Mouse (Mus musculus): ENCODE results near the gene Hoxa9. TPM values are rescaled to one million over a fixed set of nuclear protein-coding genes. Genes with fewer than 3 reads are reported as not detected.
A peak's percentile ranks its signal among the peaks of the same experiment; 100 is the strongest.

Gene Hoxa9
- polyA plus RNA-seq, 1 experiment from 2014 or later = 0.11 TPM

DNA sequence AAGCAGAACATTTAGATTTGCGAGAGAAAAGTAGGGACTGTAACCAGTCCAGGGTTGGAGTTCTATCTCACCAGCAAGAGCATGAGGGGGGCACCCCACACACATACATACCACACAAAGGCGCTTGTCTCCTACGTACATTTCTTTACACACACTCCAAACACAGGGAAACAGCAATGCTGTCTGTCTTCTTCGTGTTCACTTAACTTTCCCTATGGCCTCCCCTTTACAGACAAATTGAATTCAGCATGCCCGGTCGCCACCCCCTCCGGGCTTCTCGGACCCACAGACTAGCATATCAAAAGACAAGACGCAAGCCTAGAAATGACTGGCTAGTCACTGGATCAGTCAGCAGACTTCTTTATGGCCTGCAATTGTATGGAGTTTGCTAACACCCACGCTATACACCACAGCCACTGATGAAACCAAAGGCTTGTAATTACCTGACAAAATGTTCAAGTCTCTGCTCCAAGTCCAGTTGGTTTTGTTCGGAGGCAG is 50.6 kb downstream of the Hoxa9 start:
- no peaks in the 10 kb centered on the region for H3K9me3 ChIP-seq (ENCODE audit: control insufficient read depth, low read length)
- no peaks in the 10 kb centered on the region; a peak in 1 of 4 replicates for H3K4me1 ChIP-seq (ENCODE audit: control insufficient read depth in 2 of 2, insufficient read depth in 2 of 2, low read length in 2 of 2)
- H3K36me3 ChIP-seq (ENCODE audit: control insufficient read depth, insufficient read depth, low read length) = no peaks in the 10 kb centered on the region
- H3K4me3 ChIP-seq (ENCODE audit: control insufficient read depth in 1 of 2, insufficient read depth in 1 of 2, low read depth in 1 of 2, low read length in 2 of 2) = no peak overlapping the region
- H3K4me2 ChIP-seq (ENCODE audit: low read length) = no peak overlapping the region
- no peak for ATAC-seq (ENCODE audit: insufficient number of reproducible peaks, insufficient read depth, low FRiP score, low read depth)
- peaks cover 99% of the 10 kb centered on the region for H3K27me3 ChIP-seq (ENCODE audit: control insufficient read depth, insufficient read depth, low read length)
- H3K9ac ChIP-seq (ENCODE audit: low read length) = no peak overlapping the region
- 8% methylated on average over 11 of the region's 11 CpGs for WGBS
- no peak overlapping the region for H3K27ac ChIP-seq (replicated peaks in 1 of 2; ENCODE audit: control insufficient read depth in 1 of 2, insufficient read depth in 1 of 2, low read depth in 2 of 2, low read length in 2 of 2)

DNA sequence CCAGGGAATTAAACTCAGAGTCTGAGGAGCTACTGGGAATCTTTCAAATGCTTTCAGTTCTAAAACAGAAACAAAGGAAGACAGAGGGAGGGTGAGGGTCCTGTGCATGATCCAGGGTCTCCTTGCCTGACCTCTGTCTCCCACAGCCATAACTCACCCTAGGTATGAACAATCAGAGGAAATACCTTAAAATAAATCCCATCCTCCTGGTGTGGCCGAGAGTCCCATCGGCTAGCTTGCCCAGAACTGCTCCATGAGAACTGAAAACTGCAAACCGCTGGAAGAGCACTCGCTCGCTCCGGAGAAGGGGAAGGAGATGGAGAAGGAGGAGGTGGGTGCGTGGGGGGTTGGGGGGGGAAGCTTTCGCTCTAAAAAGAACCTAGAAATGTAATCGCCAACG is 51.2 kb downstream of the Hoxa9 start:
- Histone ChIP-seq H3K36me3 (ENCODE audit: control insufficient read depth, insufficient read depth, low read length) (no peaks in the 10 kb centered on the region), H3K4me3 (ENCODE audit: control insufficient read depth in 1 of 2, insufficient read depth in 1 of 2, low read depth in 1 of 2, low read length in 2 of 2) (peak overlapping the region in 1 of 2 experiments; percentile 6; a peak in 1 of 4 replicates), H3K27me3 (ENCODE audit: control insufficient read depth, insufficient read depth, low read length) (peaks cover 99% of the 10 kb centered on the region), H3K4me1 (ENCODE audit: control insufficient read depth in 2 of 2, insufficient read depth in 2 of 2, low read length in 2 of 2) (no peaks in the 10 kb centered on the region; a peak in 1 of 4 replicates), H3K9ac (ENCODE audit: low read length) (no peak overlapping the region; the same call in 1 of the 2 replicates), H3K27ac (replicated peaks in 1 of 2; ENCODE audit: control insufficient read depth in 1 of 2, insufficient read depth in 1 of 2, low read depth in 2 of 2, low read length in 2 of 2) (no peak overlapping the region), H3K4me2 (ENCODE audit: low read length) (peak overlapping the region; percentile 24; the same call in 1 of the 2 replicates), H3K9me3 (ENCODE audit: control insufficient read depth, low read length) (no peaks in the 10 kb centered on the region)
- 3% methylated on average over 10 of the region's 10 CpGs for WGBS
- no peak for ATAC-seq (ENCODE audit: insufficient number of reproducible peaks, insufficient read depth, low FRiP score, low read depth)

DNA sequence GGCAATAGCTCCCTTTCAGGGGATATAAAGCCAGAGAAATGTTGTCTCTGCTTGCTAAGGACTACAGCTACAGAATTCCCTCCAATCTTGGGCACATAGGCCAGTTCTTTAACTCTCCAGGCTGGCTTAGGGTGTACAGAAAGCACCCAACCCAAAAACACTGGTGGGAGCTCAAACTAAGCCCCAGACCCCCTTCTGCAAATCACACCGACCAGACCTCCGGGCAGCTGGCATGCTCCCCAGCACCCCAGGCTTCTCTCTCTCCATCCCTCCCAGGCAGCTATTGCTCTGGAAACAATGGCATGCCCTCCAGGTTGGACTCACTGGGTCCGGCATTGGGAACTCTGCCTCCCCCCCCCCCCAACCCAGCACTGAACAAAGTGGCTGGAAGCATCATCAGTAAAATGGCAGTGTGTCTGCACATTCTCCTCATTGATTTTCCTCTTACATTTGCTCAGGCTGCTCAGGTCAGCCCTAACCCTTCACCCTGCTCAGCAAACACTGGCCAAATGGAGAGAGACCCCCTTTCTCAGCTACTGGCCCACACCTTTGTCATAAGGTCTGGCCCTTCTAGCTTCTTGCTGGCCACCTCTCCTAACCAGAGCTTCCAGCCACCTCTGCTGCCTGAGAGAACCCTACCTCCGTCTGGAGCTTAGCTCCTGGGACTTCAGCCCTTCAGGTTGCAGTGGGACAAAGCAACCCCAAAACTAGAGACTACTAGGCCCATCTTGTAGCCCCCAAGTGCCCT is 51.8 kb downstream of the Hoxa9 start:
- no peaks in the 10 kb centered on the region; a peak in 1 of 4 replicates for H3K4me1 ChIP-seq (ENCODE audit: control insufficient read depth in 2 of 2, insufficient read depth in 2 of 2, low read length in 2 of 2)
- peaks cover 98% of the 10 kb centered on the region for H3K27me3 ChIP-seq (ENCODE audit: control insufficient read depth, insufficient read depth, low read length)
- WGBS = 5% methylated on average over 4 of the region's 4 CpGs
- no peaks in the 10 kb centered on the region for H3K9me3 ChIP-seq (ENCODE audit: control insufficient read depth, low read length)
- no peak for ATAC-seq (ENCODE audit: insufficient number of reproducible peaks, insufficient read depth, low FRiP score, low read depth)
- no peak overlapping the region for H3K27ac ChIP-seq (replicated peaks in 1 of 2; ENCODE audit: control insufficient read depth in 1 of 2, insufficient read depth in 1 of 2, low read depth in 2 of 2, low read length in 2 of 2)
- no peaks in the 10 kb centered on the region for H3K36me3 ChIP-seq (ENCODE audit: control insufficient read depth, insufficient read depth, low read length)
- H3K9ac ChIP-seq (ENCODE audit: low read length) = no peak overlapping the region; the same call in 1 of the 2 replicates
- peak overlapping the region; percentile 24; the same call in 1 of the 2 replicates for H3K4me2 ChIP-seq (ENCODE audit: low read length)
- H3K4me3 ChIP-seq (ENCODE audit: control insufficient read depth in 1 of 2, insufficient read depth in 1 of 2, low read depth in 1 of 2, low read length in 2 of 2) = peak overlapping the region in 1 of 2 experiments; percentile 6; a peak in 1 of 4 replicates

DNA sequence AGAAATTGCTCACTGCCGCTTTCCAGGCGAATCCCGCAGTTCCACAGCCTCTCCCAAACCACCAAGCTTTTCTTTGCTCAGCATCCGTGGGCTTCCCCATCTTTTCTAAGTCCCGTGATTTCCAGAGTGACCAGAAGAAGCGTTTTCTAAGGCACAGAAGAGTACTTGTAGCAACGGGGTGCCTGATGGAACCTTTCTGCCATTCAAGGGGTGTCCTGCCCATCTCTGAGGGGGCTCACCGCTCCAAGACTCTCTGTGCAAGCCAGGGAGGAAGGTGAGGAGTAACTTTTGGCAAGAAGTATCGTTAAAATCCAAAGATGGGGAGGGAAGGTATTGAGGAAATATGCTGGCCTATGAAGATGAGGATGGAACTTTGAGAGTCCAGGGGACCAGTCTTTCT is 53.1 kb downstream of the Hoxa9 start:
- WGBS = 4% methylated on average over 9 of the region's 9 CpGs
- Histone ChIP-seq H3K36me3 (ENCODE audit: control insufficient read depth, insufficient read depth, low read length) (no peaks in the 10 kb centered on the region), H3K9ac (ENCODE audit: low read length) (peak overlapping the region; percentile 49; the same call in 1 of the 2 replicates), H3K27ac (replicated peaks in 1 of 2; ENCODE audit: control insufficient read depth in 1 of 2, insufficient read depth in 1 of 2, low read depth in 2 of 2, low read length in 2 of 2) (no peak overlapping the region), H3K27me3 (ENCODE audit: control insufficient read depth, insufficient read depth, low read length) (peaks cover 98% of the 10 kb centered on the region), H3K4me2 (ENCODE audit: low read length) (peak overlapping the region; percentile 38; the same call in 1 of the 2 replicates), H3K9me3 (ENCODE audit: control insufficient read depth, low read length) (no peaks in the 10 kb centered on the region), H3K4me3 (ENCODE audit: control insufficient read depth in 1 of 2, insufficient read depth in 1 of 2, low read depth in 1 of 2, low read length in 2 of 2) (0 out of 4 replicates have a peak overlapping the region, but pooled peaks of 1 of the 2 experiments have one; percentile 18), H3K4me1 (ENCODE audit: control insufficient read depth in 2 of 2, insufficient read depth in 2 of 2, low read length in 2 of 2) (no peaks in the 10 kb centered on the region; a peak in 1 of 4 replicates)
- no peak for ATAC-seq (ENCODE audit: insufficient number of reproducible peaks, insufficient read depth, low FRiP score, low read depth)

DNA sequence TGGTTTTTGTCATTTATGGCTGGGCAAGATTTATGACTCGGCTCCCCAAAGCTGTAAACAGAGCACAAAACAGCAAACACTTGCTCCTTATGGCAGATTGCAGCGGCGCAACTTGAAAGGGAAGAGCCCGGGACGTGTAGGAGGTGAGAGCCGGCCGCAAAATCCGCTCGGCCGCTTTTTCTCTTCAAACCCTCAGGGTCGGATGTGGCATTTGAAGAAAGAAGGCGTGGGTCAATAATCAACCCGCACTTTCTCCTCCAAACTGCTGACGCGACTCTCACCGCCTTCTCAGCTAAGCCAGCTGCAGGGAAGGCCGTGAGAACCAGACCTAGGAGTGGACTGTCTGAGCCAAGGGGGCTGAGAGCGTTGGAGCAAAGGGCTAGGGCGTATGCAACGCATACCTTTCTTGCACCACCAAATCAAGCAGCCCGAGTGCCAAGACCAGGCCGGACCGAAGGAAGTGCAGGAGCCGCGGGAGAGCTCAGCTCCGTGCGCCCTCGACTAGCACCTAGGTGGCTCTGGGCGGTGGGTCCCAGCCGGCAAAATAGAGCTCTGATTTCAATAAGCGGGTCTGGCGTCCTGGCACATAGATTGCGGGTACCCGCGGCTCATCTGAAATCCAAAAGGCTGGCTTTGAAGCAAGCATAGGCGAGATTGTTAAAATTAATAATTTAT is 53.7 kb downstream of the Hoxa9 start, which contains the start of gene 5730596B20Rik:
Gene 5730596B20Rik (plus strand): TSS at position 438 of the 675 bp plus-strand sequence.
- 1% methylated on average over 36 of the region's 36 CpGs for WGBS
- no peaks in the 10 kb centered on the region for H3K9me3 ChIP-seq (ENCODE audit: control insufficient read depth, low read length)
- H3K27me3 ChIP-seq (ENCODE audit: control insufficient read depth, insufficient read depth, low read length) = peaks cover 98% of the 10 kb centered on the region
- ATAC-seq (ENCODE audit: insufficient number of reproducible peaks, insufficient read depth, low FRiP score, low read depth) = no peak
- H3K4me3 ChIP-seq (ENCODE audit: control insufficient read depth in 1 of 2, insufficient read depth in 1 of 2, low read depth in 1 of 2, low read length in 2 of 2) = peak within 1 kb of the TSS; percentile 19 to 36
- H3K4me1 ChIP-seq (ENCODE audit: control insufficient read depth in 2 of 2, insufficient read depth in 2 of 2, low read length in 2 of 2) = peaks cover 0 to 3% of the 10 kb centered on the region in 2 experiments; a peak in 2 of 4 replicates
- H3K27ac ChIP-seq (replicated peaks in 1 of 2; ENCODE audit: control insufficient read depth in 1 of 2, insufficient read depth in 1 of 2, low read depth in 2 of 2, low read length in 2 of 2) = peak within 1 kb of the TSS; percentile 19 to 31; a peak in 1 of 4 replicates
- peak within 1 kb of the TSS; percentile 38 for H3K4me2 ChIP-seq (ENCODE audit: low read length)
- H3K36me3 ChIP-seq (ENCODE audit: control insufficient read depth, insufficient read depth, low read length) = no peaks in the 10 kb centered on the region
- H3K9ac ChIP-seq (ENCODE audit: low read length) = peak within 1 kb of the TSS; percentile 49; the same call in 1 of the 2 replicates

DNA sequence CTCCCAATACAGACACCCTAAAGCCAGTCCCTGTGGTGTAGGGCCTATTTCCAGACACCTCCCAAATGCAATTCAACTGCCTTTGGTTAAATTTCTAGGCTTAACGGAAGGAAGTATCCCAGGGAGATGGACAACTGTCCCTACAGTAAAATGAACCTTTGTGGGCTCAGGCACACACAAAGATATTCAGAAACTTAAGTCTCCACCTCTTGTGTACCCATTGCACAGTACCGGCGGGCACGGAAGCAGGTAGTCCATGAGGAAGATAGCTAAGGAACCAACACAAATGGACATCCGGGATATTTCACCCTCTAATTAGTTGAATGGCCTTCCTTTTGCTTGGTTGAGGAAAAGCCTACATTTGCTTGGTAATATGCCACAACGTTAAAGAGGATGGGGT is 54.5 kb downstream of the Hoxa9 start:
- peak overlapping the region; percentile 19 to 31; a peak in 1 of 4 replicates for H3K27ac ChIP-seq (replicated peaks in 1 of 2; ENCODE audit: control insufficient read depth in 1 of 2, insufficient read depth in 1 of 2, low read depth in 2 of 2, low read length in 2 of 2)
- H3K4me3 ChIP-seq (ENCODE audit: control insufficient read depth in 1 of 2, insufficient read depth in 1 of 2, low read depth in 1 of 2, low read length in 2 of 2) = peak overlapping the region; percentile 19 to 36; a peak in 2 of 4 replicates
- no peak overlapping the region; the same call in 1 of the 2 replicates for H3K9ac ChIP-seq (ENCODE audit: low read length)
- peaks cover 0 to 3% of the 10 kb centered on the region in 2 experiments; a peak in 2 of 4 replicates for H3K4me1 ChIP-seq (ENCODE audit: control insufficient read depth in 2 of 2, insufficient read depth in 2 of 2, low read length in 2 of 2)
- peak overlapping the region; percentile 38 for H3K4me2 ChIP-seq (ENCODE audit: low read length)
- H3K27me3 ChIP-seq (ENCODE audit: control insufficient read depth, insufficient read depth, low read length) = peaks cover 98% of the 10 kb centered on the region
- no peaks in the 10 kb centered on the region for H3K36me3 ChIP-seq (ENCODE audit: control insufficient read depth, insufficient read depth, low read length)
- WGBS = 2% methylated on average over 6 of the region's 6 CpGs
- no peak for ATAC-seq (ENCODE audit: insufficient number of reproducible peaks, insufficient read depth, low FRiP score, low read depth)
- no peaks in the 10 kb centered on the region for H3K9me3 ChIP-seq (ENCODE audit: control insufficient read depth, low read length)

DNA sequence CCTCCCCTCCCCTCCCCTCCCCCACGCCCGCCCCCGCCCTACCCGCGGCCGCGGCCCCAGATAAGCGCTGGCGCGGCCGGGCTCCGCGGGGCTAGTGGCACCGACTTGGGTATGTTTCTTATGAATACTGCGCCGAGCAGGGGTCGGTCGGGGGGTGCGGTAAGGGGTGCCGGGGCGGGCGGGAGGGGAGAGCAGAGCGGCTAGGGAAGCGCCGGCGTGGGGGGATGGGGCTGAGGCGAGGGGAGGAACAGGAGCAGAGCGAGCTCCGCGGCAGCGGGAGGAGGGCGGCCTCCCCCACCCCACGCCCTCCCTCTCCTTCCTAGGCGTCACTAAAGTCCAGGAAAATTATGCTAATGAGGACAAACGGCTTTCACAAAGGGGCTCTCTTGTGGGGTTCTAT is 55.0 kb downstream of the Hoxa9 start:
- WGBS = 4% methylated on average over 19 of the region's 35 CpGs
- ATAC-seq (ENCODE audit: insufficient number of reproducible peaks, insufficient read depth, low FRiP score, low read depth) = no peak
- no peaks in the 10 kb centered on the region for H3K9me3 ChIP-seq (ENCODE audit: control insufficient read depth, low read length)
- peak overlapping the region; percentile 19 to 36; a peak in 3 of 4 replicates for H3K4me3 ChIP-seq (ENCODE audit: control insufficient read depth in 1 of 2, insufficient read depth in 1 of 2, low read depth in 1 of 2, low read length in 2 of 2)
- peaks cover 98% of the 10 kb centered on the region for H3K27me3 ChIP-seq (ENCODE audit: control insufficient read depth, insufficient read depth, low read length)
- peak overlapping the region; percentile 38; the same call in 1 of the 2 replicates for H3K4me2 ChIP-seq (ENCODE audit: low read length)
- H3K27ac ChIP-seq (replicated peaks in 1 of 2; ENCODE audit: control insufficient read depth in 1 of 2, insufficient read depth in 1 of 2, low read depth in 2 of 2, low read length in 2 of 2) = peak overlapping the region in 1 of 2 experiments; percentile 55; a peak in 2 of 4 replicates
- H3K9ac ChIP-seq (ENCODE audit: low read length) = peak overlapping the region; percentile 31
- H3K4me1 ChIP-seq (ENCODE audit: control insufficient read depth in 2 of 2, insufficient read depth in 2 of 2, low read length in 2 of 2) = peaks cover 0 to 3% of the 10 kb centered on the region in 2 experiments; a peak in 2 of 4 replicates
- no peaks in the 10 kb centered on the region for H3K36me3 ChIP-seq (ENCODE audit: control insufficient read depth, insufficient read depth, low read length)

Measured in heart, embryonic 14.5 days (tissue).